Mouse (Mus musculus) small intestine, adult 2 months (tissue): ENCODE measurements around the gene Ccdc24.

Source experiments
- CTCF ChIP-seq: fragments of 200-500 bp; IDR thresholded peaks from 2 replicates; pipeline ENCODE4 v1.5.1; 2012; ENCODE audit warnings: low read depth, mild to moderate bottlenecking, control low read depth, inconsistent platforms, low read length, moderate library complexity, mixed read lengths; ENCODE audit not compliant: insufficient replicate concordance, insufficient read length; ENCODE audit errors: extremely low read depth
- POLR2A ChIP-seq: fragments of 200-500 bp; IDR thresholded peaks from 2 replicates; pipeline ENCODE4 v1.6.1; 2012; ENCODE audit warnings: low read depth, mild to moderate bottlenecking, control low read depth, inconsistent platforms, low read length, moderate library complexity

DNA sequence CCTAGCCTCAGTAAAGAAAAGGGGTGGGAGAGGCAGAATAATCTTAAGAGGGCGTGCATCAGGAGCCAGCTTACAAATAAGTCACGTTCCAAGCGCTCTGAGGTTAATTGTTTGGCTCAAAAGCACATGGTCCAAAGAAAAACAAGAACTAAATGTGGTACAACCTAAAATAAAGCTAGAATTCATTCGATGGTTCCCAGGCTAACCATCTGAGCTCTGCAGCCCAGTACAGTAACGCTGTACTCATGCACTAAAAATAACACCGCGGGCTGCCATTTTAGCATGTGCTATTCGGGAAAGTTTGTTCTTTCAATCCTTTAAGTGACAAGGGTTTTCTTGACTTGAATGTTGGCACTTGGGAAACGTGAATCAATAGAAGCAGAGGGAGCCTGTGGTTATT lies 11.8 kb downstream of the Ccdc24 start:
- TF ChIP-seq CTCF (no peak), POLR2A (no peak)
